In genomic region chr16:33146185-33146584, GRCm38 (mm10) we compare ENCODE assay signal across 23 mouse cellular contexts.
"Had no signal": no experiment of that assay in that cellular context is flagged by ENCODE, and none has a peak within 500 bp of the region (broad histone marks: within the 10 kb centered on the region; RNA-seq: fewer than 3 reads in every experiment).

No protein-coding gene starts in this region.

- H3K36me3 ChIP-seq: limb, embryonic 10.5 days; limb, embryonic 13.5 days; liver, embryonic 13.5 days; midbrain, embryonic 12.5 days; midbrain, embryonic 15.5 days; neural tube, embryonic 12.5 days; neural tube, embryonic 15.5 days; stomach, embryonic 15.5 days had no signal

- H3K27me3 ChIP-seq: limb, embryonic 13.5 days; liver, embryonic 13.5 days; midbrain, embryonic 12.5 days; midbrain, embryonic 15.5 days; neural tube, embryonic 12.5 days; neural tube, embryonic 15.5 days; stomach, embryonic 15.5 days had no signal

- ATAC-seq: liver, postnatal 0 days; lung, postnatal 0 days; midbrain, embryonic 15.5 days had no signal

- H3K4me1 ChIP-seq: limb, embryonic 10.5 days; liver, embryonic 13.5 days; midbrain, embryonic 12.5 days; midbrain, embryonic 15.5 days; neural tube, embryonic 12.5 days; neural tube, embryonic 15.5 days; stomach, embryonic 15.5 days had no signal

- H3K27ac ChIP-seq: limb, embryonic 10.5 days; limb, embryonic 13.5 days; liver, embryonic 13.5 days; midbrain, embryonic 12.5 days; midbrain, embryonic 15.5 days; neural tube, embryonic 12.5 days; neural tube, embryonic 15.5 days; stomach, embryonic 15.5 days had no signal

- DNase-seq: kidney, adult 18-20 months; kidney, adult 9 months; kidney, postnatal 14 days; kidney, postnatal 4 days; liver; liver, embryonic 13.5 days; liver, postnatal 0 days; lung, embryonic 14.5 days; right cerebral cortex, adult 18-20 months; right cerebral cortex, postnatal 14 days; spleen, adult 18-20 months; thymus, adult 2 months; thymus, postnatal 14 days; thymus, postnatal 4 days had no signal

- H3K4me3 ChIP-seq: limb, embryonic 10.5 days; limb, embryonic 13.5 days; liver, embryonic 13.5 days; megakaryocyte, embryonic 14.5 days; midbrain, embryonic 12.5 days; midbrain, embryonic 15.5 days; neural tube, embryonic 12.5 days; neural tube, embryonic 15.5 days; stomach, embryonic 15.5 days had no signal
